Mouse (Mus musculus) liver, embryonic 11.5 days (tissue): ENCODE measurements around the gene Jarid2. TPM values are rescaled to one million over a fixed set of nuclear protein-coding genes. Genes with fewer than 3 reads are reported as not detected.

Experiments used
- ATAC-seq: fragments of 200-750 bp; cut with Nextera tagmentation; replicated peaks from 2 replicates; pipeline ENCODE4 v1.8.0; 2017; ENCODE audit warnings: moderate number of reproducible peaks, mild to moderate bottlenecking, moderate TSS enrichment, moderate library complexity; ENCODE audit not compliant: low FRiP score
- DNase-seq: peaks from one replicate; pipeline ENCODE4 v3.0.0-alpha.2; 2017; ENCODE audit warnings: low spot score
- H3K27ac ChIP-seq: fragments of 300-500 bp; sonication (generic); 2 replicates; pipeline ENCODE4 v1.5.1; 2014; ENCODE audit warnings: mild to moderate bottlenecking, low read depth, low read length, control low read depth
- H3K27me3 ChIP-seq: fragments of 300-500 bp; sonication (generic); replicated peaks from 2 replicates; pipeline ENCODE4 v1.6.1; 2014; ENCODE audit warnings: low read length, mixed read lengths; ENCODE audit not compliant: control insufficient read depth, insufficient read depth
- H3K36me3 ChIP-seq: fragments of 300-500 bp; sonication (generic); 2 replicates; pipeline ENCODE4 v1.6.1; 2014; ENCODE audit warnings: mild to moderate bottlenecking, low read length, moderate library complexity, mixed read lengths; ENCODE audit not compliant: control insufficient read depth, insufficient read depth
- H3K4me1 ChIP-seq: fragments of 300-500 bp; sonication (generic); replicated peaks from 2 replicates; pipeline ENCODE4 v1.6.1; 2014; ENCODE audit warnings: low read length, mixed read lengths; ENCODE audit not compliant: control insufficient read depth, insufficient read depth
- H3K4me2 ChIP-seq: fragments of 300-500 bp; sonication (generic); 2 replicates; pipeline ENCODE4 v1.6.1; 2014; ENCODE audit warnings: mild to moderate bottlenecking, control low read depth, moderate library complexity
- H3K4me3 ChIP-seq: fragments of 300-500 bp; sonication (generic); 2 replicates; pipeline ENCODE4 v1.5.1; 2014; ENCODE audit warnings: low read depth, low read length, control low read depth
- H3K9ac ChIP-seq: fragments of 300-500 bp; sonication (generic); 2 replicates; pipeline ENCODE4 v1.6.1; 2014; ENCODE audit warnings: low read depth, low read length, control low read depth
- H3K9me3 ChIP-seq: fragments of 300-500 bp; sonication (generic); 2 replicates; pipeline ENCODE4 v1.6.1; 2016; ENCODE audit warnings: low read length, inconsistent platforms, mixed read lengths; ENCODE audit not compliant: control insufficient read depth
- WGBS: fragments of 180-500 bp; shearing (Covaris S2); extraction: QIAGEN DNeasy Blood & Tissue Kit; methylation state at CpG from one replicate; pipeline ENCODE4 v1.1.7; 2014; 5-methylcytosine and 5-hydroxymethylcytosine counted together
- polyA plus RNA-seq: library from polyadenylated mRNA; unstranded; fragments of >200 nt; fragmentation: Nextera tagmentation; extraction: Ambion mirVana; gene quantifications from 2 replicates; pipeline ENCODE4 v1.2.1, GENCODE M21; 2014

Gene Jarid2
- polyA plus RNA-seq, 1 experiment from 2014 or later: 19.6 TPM

GRCm38 (mm10) chr13:44902299-44902698 lies 173.0 kb downstream of the Jarid2 start:
- no peaks in the 10 kb centered on the region for H3K27me3 ChIP-seq
- H3K9me3 ChIP-seq: no peaks in the 10 kb centered on the region
- H3K36me3 ChIP-seq: peaks cover 21% of the 10 kb centered on the region; the same call in 1 of the 2 replicates
- no peak overlapping the region for H3K4me3 ChIP-seq
- H3K27ac ChIP-seq: no peak overlapping the region
- ATAC-seq: no peak
- WGBS: 95% methylated on average over 6 of the region's 6 CpGs
- no peaks in the 10 kb centered on the region for H3K4me1 ChIP-seq
- H3K4me2 ChIP-seq: no peak overlapping the region
- H3K9ac ChIP-seq: no peak overlapping the region
- no peak for DNase-seq

GRCm38 (mm10) chr13:44903416-44903815 lies 174.1 kb downstream of the Jarid2 start:
- no peaks in the 10 kb centered on the region for H3K27me3 ChIP-seq
- H3K27ac ChIP-seq: no peak overlapping the region
- peaks cover 23% of the 10 kb centered on the region; the same call in 1 of the 2 replicates for H3K36me3 ChIP-seq
- H3K9ac ChIP-seq: no peak overlapping the region
- no peaks in the 10 kb centered on the region for H3K9me3 ChIP-seq
- no peak overlapping the region for H3K4me3 ChIP-seq
- DNase-seq (no peak), ATAC-seq (no peak)
- no peak overlapping the region for H3K4me2 ChIP-seq
- no peaks in the 10 kb centered on the region for H3K4me1 ChIP-seq

DNA sequence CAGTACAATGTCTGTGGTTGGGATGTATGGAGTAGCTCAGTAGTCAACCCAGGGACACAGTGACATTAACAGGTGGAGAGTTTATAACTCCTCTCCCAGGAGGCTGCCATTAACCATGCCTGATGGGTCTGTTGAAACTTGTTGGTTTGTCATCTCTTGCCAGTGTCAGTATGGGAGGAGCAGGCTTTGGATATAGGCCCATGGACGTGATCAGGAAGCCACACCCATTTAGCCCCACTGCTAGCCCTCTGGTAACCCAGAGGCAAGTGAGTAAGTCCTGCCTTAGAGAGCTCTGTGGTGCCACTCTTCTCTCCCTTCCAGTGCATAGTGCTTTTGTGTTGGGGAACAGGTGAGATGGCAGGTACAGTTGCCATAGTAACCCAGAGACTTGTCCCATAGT lies 175.0 kb downstream of the Jarid2 start:
- ATAC-seq: no peak
- DNase-seq: no peak
- Histone ChIP-seq H3K27me3 (no peaks in the 10 kb centered on the region), H3K27ac (no peak overlapping the region), H3K4me2 (no peak overlapping the region), H3K9ac (no peak overlapping the region), H3K4me3 (no peak overlapping the region), H3K4me1 (no peaks in the 10 kb centered on the region), H3K9me3 (no peaks in the 10 kb centered on the region), H3K36me3 (peaks cover 23% of the 10 kb centered on the region; the same call in 1 of the 2 replicates)
- WGBS: 38% methylated on average over 1 of the region's 1 CpGs

- DNase-seq (no peak), ATAC-seq (no peak)
- no peaks in the 10 kb centered on the region for H3K4me1 ChIP-seq
- 93% methylated on average over 11 of the region's 11 CpGs for WGBS
- H3K9ac ChIP-seq: no peak overlapping the region
- H3K27ac ChIP-seq: no peak overlapping the region
- no peak overlapping the region for H3K4me3 ChIP-seq
- H3K9me3 ChIP-seq: no peaks in the 10 kb centered on the region
- H3K36me3 ChIP-seq: peaks cover 25% of the 10 kb centered on the region; the same call in 1 of the 2 replicates
- H3K27me3 ChIP-seq: no peaks in the 10 kb centered on the region
- H3K4me2 ChIP-seq: no peak overlapping the region
Measured at GRCm38 (mm10) chr13:44906141-44906540, 176.9 kb downstream of the Jarid2 start.

- no peak overlapping the region for H3K4me3 ChIP-seq
- no peak overlapping the region for H3K4me2 ChIP-seq
- no peaks in the 10 kb centered on the region for H3K27me3 ChIP-seq
- peaks cover 21% of the 10 kb centered on the region; the same call in 1 of the 2 replicates for H3K36me3 ChIP-seq
- DNase-seq (no peak), ATAC-seq (no peak)
- no peak overlapping the region for H3K9ac ChIP-seq
- H3K27ac ChIP-seq: no peak overlapping the region
- H3K9me3 ChIP-seq: no peaks in the 10 kb centered on the region
- WGBS: 80% methylated on average over 6 of the region's 6 CpGs
- no peaks in the 10 kb centered on the region for H3K4me1 ChIP-seq
Measured at GRCm38 (mm10) chr13:44907702-44908101, 178.4 kb downstream of the Jarid2 start.

DNA sequence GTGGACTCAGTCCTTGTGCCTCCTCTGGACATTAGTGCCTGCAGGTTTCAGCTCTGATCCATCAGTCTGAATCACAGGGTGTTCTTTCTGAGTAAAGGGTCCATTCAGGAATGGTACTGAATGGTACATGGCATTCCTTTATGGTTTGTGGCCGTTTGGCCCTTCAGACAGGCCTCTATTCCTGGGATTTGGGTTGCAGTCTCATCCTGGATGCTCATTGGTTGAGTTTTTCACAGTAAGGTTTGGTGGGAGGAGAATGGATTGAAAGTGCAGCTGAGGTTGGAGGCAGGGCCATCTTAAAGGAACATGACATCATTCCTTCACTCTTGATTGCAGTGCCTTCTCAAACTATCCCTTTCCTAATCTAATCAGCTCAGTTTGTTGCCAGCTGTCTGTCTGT lies 179.5 kb downstream of the Jarid2 start:
- Histone ChIP-seq H3K4me3 (no peak overlapping the region), H3K4me2 (no peak overlapping the region), H3K36me3 (peaks cover 18% of the 10 kb centered on the region; the same call in 1 of the 2 replicates), H3K9ac (no peak overlapping the region), H3K9me3 (no peaks in the 10 kb centered on the region), H3K27me3 (no peaks in the 10 kb centered on the region), H3K27ac (no peak overlapping the region), H3K4me1 (no peaks in the 10 kb centered on the region)
- DNase-seq (no peak), ATAC-seq (no peak)
- 48% methylated on average over 1 of the region's 1 CpGs for WGBS

- WGBS: 100% methylated on average over 2 of the region's 2 CpGs
- DNase-seq: no peak
Measured at GRCm38 (mm10) chr13:44912851-44913250, 183.6 kb downstream of the Jarid2 start.

GRCm38 (mm10) chr13:44913560-44913959 lies 184.3 kb downstream of the Jarid2 start:
- Histone ChIP-seq H3K4me1 (peaks cover 8% of the 10 kb centered on the region; the same call in 1 of the 2 replicates), H3K27ac (no peak overlapping the region), H3K9me3 (no peaks in the 10 kb centered on the region), H3K4me3 (no peak overlapping the region), H3K9ac (no peak overlapping the region), H3K36me3 (peaks cover 29% of the 10 kb centered on the region), H3K27me3 (no peaks in the 10 kb centered on the region), H3K4me2 (no peak overlapping the region)
- ATAC-seq (no peak), DNase-seq (no peak)
- 77% methylated on average over 7 of the region's 7 CpGs for WGBS

More at GRCm38 (mm10) chr13:44912851-44913250, 183.6 kb downstream of the Jarid2 start:
- H3K27me3 ChIP-seq: no peaks in the 10 kb centered on the region
- H3K36me3 ChIP-seq: peaks cover 28% of the 10 kb centered on the region
- no peaks in the 10 kb centered on the region for H3K9me3 ChIP-seq
- ATAC-seq: no peak
- no peak overlapping the region for H3K9ac ChIP-seq
- no peak overlapping the region for H3K4me3 ChIP-seq
- H3K4me1 ChIP-seq: peaks cover 8% of the 10 kb centered on the region; the same call in 1 of the 2 replicates
- no peak overlapping the region for H3K27ac ChIP-seq
- no peak overlapping the region for H3K4me2 ChIP-seq

DNA sequence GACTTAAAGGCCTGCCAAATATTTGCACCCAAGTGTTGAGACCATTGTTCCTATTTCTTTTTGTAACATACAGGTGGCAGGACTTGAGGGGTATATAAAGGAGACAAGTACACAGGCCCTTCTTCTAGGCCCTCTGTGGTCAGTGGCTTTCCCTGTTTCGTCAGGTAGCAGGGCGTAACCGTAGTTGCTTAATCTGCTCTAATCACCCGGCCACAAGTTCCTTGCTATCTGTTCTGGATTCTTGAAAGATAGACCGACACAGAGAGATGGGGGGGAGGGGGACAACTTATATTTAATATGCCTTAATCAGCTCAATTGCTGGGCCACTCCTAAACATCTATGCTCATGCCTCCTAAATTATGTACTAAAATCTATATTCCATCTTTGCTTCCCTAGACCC lies 186.1 kb downstream of the Jarid2 start:
- ATAC-seq: peak; percentile 68

More for the DNA sequence above, 186.1 kb downstream of the Jarid2 start:
- Histone ChIP-seq H3K27me3 (no peaks in the 10 kb centered on the region), H3K27ac (no peak overlapping the region), H3K4me3 (no peak overlapping the region), H3K9ac (no peak overlapping the region), H3K4me2 (0 out of 2 replicates have a peak overlapping the region, but pooled peaks have one; percentile 15), H3K9me3 (no peaks in the 10 kb centered on the region), H3K36me3 (peaks cover 29% of the 10 kb centered on the region), H3K4me1 (peaks cover 8% of the 10 kb centered on the region; the same call in 1 of the 2 replicates)
- 52% methylated on average over 5 of the region's 5 CpGs for WGBS
- DNase-seq: no peak
